23 mouse cellular contexts compared by ENCODE assay signal in the genomic region with DNA sequence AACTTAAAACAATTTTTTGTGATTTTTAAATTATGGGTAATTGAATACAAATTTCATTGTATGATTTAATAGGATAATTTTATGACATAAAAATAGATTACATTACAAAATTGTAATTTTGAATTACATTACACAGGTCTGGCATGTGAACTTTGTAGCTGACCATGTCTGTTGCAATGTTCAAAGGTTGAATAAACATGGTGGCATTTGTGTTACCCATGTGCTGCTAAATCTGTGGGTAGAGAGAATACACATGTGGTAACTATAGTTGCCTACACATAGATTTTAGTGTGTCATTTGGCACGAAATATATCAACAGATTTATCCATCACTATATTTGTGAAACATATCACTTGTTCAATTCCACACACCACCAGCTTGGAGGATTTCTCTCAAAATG. TPM values are rescaled to one million over a fixed set of nuclear protein-coding genes. Genes with fewer than 3 reads are reported as not detected.
DNase-seq lines count a peak whose midpoint lies in the region; ATAC-seq and TF ChIP-seq lines count a peak whose summit lies in the region.
"Had no signal": no experiment of that assay in that cellular context is flagged by ENCODE, and none has a peak within 500 bp of the region (broad histone marks: within the 10 kb centered on the region; RNA-seq: fewer than 3 reads in every experiment).

No protein-coding gene starts in this region.

- no peak for ATAC-seq in liver, embryonic 11.5 days (replicated peaks; ENCODE audit: low FRiP score)
- ATAC-seq in liver, postnatal 0 days: peak; percentile 84
- no peak for ATAC-seq in liver, embryonic 12.5 days
- ATAC-seq: activated CD4-positive, CD25-positive, alpha-beta regulatory T cell, adult 4 months; CD4-positive, CD25-positive, alpha-beta regulatory T cell, adult 4 months; Patski had no signal

- no peaks in the 10 kb centered on the region for H3K79me2 ChIP-seq in liver, adult 2 months (ENCODE audit: control insufficient read depth, insufficient read depth, low read length)

- TF ChIP-seq EP300 in liver, postnatal 0 days (IDR thresholded peaks at IDR 0.05; ENCODE audit: low read depth): no peak

- TF ChIP-seq CTCF in liver, adult 2 months (IDR thresholded peaks at IDR 0.05; ENCODE audit: low read depth, low read length): no peak
- TF ChIP-seq CTCF in liver, postnatal 0 days (IDR thresholded peaks at IDR 0.05; ENCODE audit: low read depth): no peak

- no peak overlapping the region for H3K9ac ChIP-seq in liver, adult 2 months (ENCODE audit: low read depth, low read length)
- H3K9ac ChIP-seq in liver, embryonic 11.5 days (ENCODE audit: low read depth, low read length): no peak overlapping the region
- no peak overlapping the region for H3K9ac ChIP-seq in liver, postnatal 0 days (replicated peaks)
- no peak overlapping the region for H3K9ac ChIP-seq in liver, embryonic 12.5 days

- no peaks in the 10 kb centered on the region for H3K36me3 ChIP-seq in liver, adult 2 months (ENCODE audit: control insufficient read depth, insufficient read depth, low read length)
- H3K36me3 ChIP-seq in liver, embryonic 11.5 days (ENCODE audit: control insufficient read depth, insufficient read depth, low read length): no peaks in the 10 kb centered on the region
- H3K36me3 ChIP-seq in liver, postnatal 0 days (replicated peaks; ENCODE audit: insufficient read depth, low read length): no peaks in the 10 kb centered on the region
- H3K36me3 ChIP-seq in liver, embryonic 12.5 days: no peaks in the 10 kb centered on the region
- H3K36me3 ChIP-seq: G1E had no signal

- no peak overlapping the region for H3K27ac ChIP-seq in liver, adult 2 months (replicated peaks; ENCODE audit: insufficient read depth, low read depth, low read length)
- H3K27ac ChIP-seq in liver, embryonic 11.5 days (ENCODE audit: low read depth, low read length): no peak overlapping the region
- H3K27ac ChIP-seq in liver, postnatal 0 days (ENCODE audit: low read depth): no peak overlapping the region
- no peak overlapping the region for H3K27ac ChIP-seq in liver, embryonic 12.5 days

- DNase-seq in liver, adult 2 months (ENCODE audit: extremely low read depth, low read depth, low spot score): peak; percentile 82
- DNase-seq in liver, embryonic 11.5 days (ENCODE audit: low spot score): no peak
- DNase-seq in liver, postnatal 0 days: no peak
- DNase-seq: adrenal gland, adult 2 months; adrenal gland, adult 8-10 months; adrenal gland, postnatal 10 days; adrenal gland, postnatal 14 days; adrenal gland, postnatal 25 days; adrenal gland, postnatal 36 days; B cell, adult 2 months; cerebellum, adult 11 months; cerebellum, adult 11-12 months; cerebellum, adult 18-20 months had no signal

- H3K4me2 ChIP-seq in liver, embryonic 11.5 days: no peak overlapping the region
- no peak overlapping the region for H3K4me2 ChIP-seq in liver, postnatal 0 days (ENCODE audit: low read depth, low read length)
- H3K4me2 ChIP-seq in liver, embryonic 12.5 days: no peak overlapping the region

- no peaks in the 10 kb centered on the region for H3K9me3 ChIP-seq in liver, embryonic 11.5 days (ENCODE audit: control insufficient read depth, low read length)
- no peaks in the 10 kb centered on the region for H3K9me3 ChIP-seq in liver, postnatal 0 days (ENCODE audit: low read length)
- 0 out of 2 replicates have a peak, but pooled peaks cover 3% of the 10 kb centered on the region for H3K9me3 ChIP-seq in liver, embryonic 12.5 days (replicated peaks)

- WGBS in liver, adult 2 months: 4% methylated on average over 1 of the region's 1 CpGs
- 63% methylated on average over 1 of the region's 1 CpGs for WGBS in liver, embryonic 11.5 days
- WGBS in liver, postnatal 0 days (ENCODE audit: insufficient replicate concordance): 67% methylated on average over 1 of the region's 1 CpGs
- 38% methylated on average over 1 of the region's 1 CpGs for WGBS in liver, embryonic 12.5 days (ENCODE audit: insufficient replicate concordance)

- no peak for TF ChIP-seq POLR2A in liver, adult 2 months (IDR thresholded peaks at IDR 0.05; ENCODE audit: extremely low read depth, insufficient read depth, low read length)

- no peaks in the 10 kb centered on the region for H3K27me3 ChIP-seq in liver, adult 2 months (ENCODE audit: control insufficient read depth, insufficient read depth, low read length)
- no peaks in the 10 kb centered on the region for H3K27me3 ChIP-seq in liver, embryonic 11.5 days (replicated peaks; ENCODE audit: control insufficient read depth, insufficient read depth, low read length)
- no peaks in the 10 kb centered on the region for H3K27me3 ChIP-seq in liver, postnatal 0 days (ENCODE audit: insufficient read depth, low read length)
- no peaks in the 10 kb centered on the region for H3K27me3 ChIP-seq in liver, embryonic 12.5 days (replicated peaks)
- H3K27me3 ChIP-seq: CH12.LX, Patski had no signal

- H3K4me3 ChIP-seq in liver, adult 2 months (ENCODE audit: insufficient read depth, low read depth, low read length): no peak overlapping the region
- H3K4me3 ChIP-seq in liver, embryonic 11.5 days (ENCODE audit: low read depth, low read length): no peak overlapping the region
- H3K4me3 ChIP-seq in liver, postnatal 0 days (ENCODE audit: low read depth, low read length): no peak overlapping the region
- H3K4me3 ChIP-seq in liver, embryonic 12.5 days: no peak overlapping the region

- H3K4me1 ChIP-seq in liver, adult 2 months (ENCODE audit: control insufficient read depth, insufficient read depth, low read length): no peaks in the 10 kb centered on the region; the same call in 1 of the 2 replicates
- no peaks in the 10 kb centered on the region for H3K4me1 ChIP-seq in liver, embryonic 11.5 days (replicated peaks; ENCODE audit: control insufficient read depth, insufficient read depth, low read length)
- no peaks in the 10 kb centered on the region for H3K4me1 ChIP-seq in liver, postnatal 0 days (ENCODE audit: insufficient read depth)
- H3K4me1 ChIP-seq in liver, embryonic 12.5 days: no peaks in the 10 kb centered on the region

RNA-seq across cellular contexts. Expression of gene Zfp352, which starts 44.6 kb away (rescaled TPM):
- total RNA-seq in liver, adult 2 months (2014; rRNA removed): not detected in 2 replicates
- polyA plus RNA-seq in liver, adult 2 months (2012; rRNA removed): not detected in 2 replicates
- polyA plus RNA-seq in liver, embryonic 11.5 days (2014; fragmentation: Nextera tagmentation; extraction: Ambion mirVana): not detected in 2 replicates
- polyA plus RNA-seq in liver, postnatal 0 days (2015; fragmentation: Nextera tagmentation; extraction: Ambion mirVana): not detected in 2 replicates
- not detected in 2 replicates for polyA plus RNA-seq in liver, embryonic 12.5 days (2016; fragmentation: Nextera tagmentation; extraction: Ambion mirVana)
- total RNA-seq: adrenal gland, adult 18-20 months; adrenal gland, adult 2 months; adrenal gland, adult 8-10 months; adrenal gland, postnatal 10 days; adrenal gland, postnatal 14 days; adrenal gland, postnatal 25 days; adrenal gland, postnatal 36 days; adrenal gland, postnatal 4 days; CH12.LX; MEL had no signal
- polyA plus RNA-seq: adrenal gland, adult 2 months; brain, embryonic 14.5 days; G1E; Patski had no signal
